Mouse (Mus musculus) heart, embryonic 14.5 days (tissue): Measurements from ENCODE around the gene Mill2. TPM values are rescaled to one million over a fixed set of nuclear protein-coding genes. Genes with fewer than 3 reads are reported as not detected.
A peak's percentile ranks its signal among the peaks of the same experiment; 100 is the strongest.
"Not testable (repeated sequence)": the region's sequence is repeated elsewhere in the genome, so short reads cannot be mapped to it uniquely, and the experiment has no call there.

Experiments used
- ATAC-seq: fragments of 200-750 bp; cut with Nextera tagmentation; 2 replicates; pipeline ENCODE4 v1.8.0; 2017; ENCODE audit warnings: low read depth, moderate TSS enrichment; ENCODE audit not compliant: insufficient number of reproducible peaks, insufficient read depth, low FRiP score
- H3K27ac ChIP-seq, 2 experiments: fragments of 200-500 bp in 1 of 2; fragments of 300-500 bp in 1 of 2; sonication (generic) in 1 of 2; replicated peaks in 1 of 2; 2 replicates each; pipeline ENCODE4 v1.5.1; 2012 to 2014; ENCODE audit warnings: low read depth in 2 of 2, low read length in 2 of 2, control low read depth in 1 of 2, mild to moderate bottlenecking in 1 of 2, mixed read lengths in 1 of 2; ENCODE audit not compliant: control insufficient read depth in 1 of 2, insufficient read depth in 1 of 2
- H3K27me3 ChIP-seq: fragments of 300-500 bp; sonication (generic); 2 replicates; pipeline ENCODE4 v1.6.1; 2014; ENCODE audit warnings: mild to moderate bottlenecking, low read length, control low read depth; ENCODE audit not compliant: control insufficient read depth, insufficient read depth
- H3K36me3 ChIP-seq: fragments of 300-500 bp; sonication (generic); 2 replicates; pipeline ENCODE4 v1.6.1; 2014; ENCODE audit warnings: mild to moderate bottlenecking, control low read depth, low read length, mixed read lengths; ENCODE audit not compliant: control insufficient read depth, insufficient read depth
- H3K4me1 ChIP-seq, 2 experiments: fragments of 200-500 bp in 1 of 2; fragments of 300-500 bp in 1 of 2; sonication (generic) in 1 of 2; 2 replicates each; pipeline ENCODE4 v1.6.1; 2012 to 2014; ENCODE audit warnings: low read length in 2 of 2, control low read depth in 1 of 2, mixed read lengths in 1 of 2; ENCODE audit not compliant: control insufficient read depth in 2 of 2, insufficient read depth in 2 of 2
- H3K4me2 ChIP-seq: fragments of 300-500 bp; sonication (generic); 2 replicates; pipeline ENCODE4 v1.6.1; 2014; ENCODE audit warnings: mild to moderate bottlenecking, low read length
- H3K4me3 ChIP-seq, 2 experiments: fragments of 200-500 bp in 1 of 2; fragments of 300-500 bp in 1 of 2; sonication (generic) in 1 of 2; 2 replicates each; pipeline ENCODE4 v1.5.1; 2012 to 2014; ENCODE audit warnings: low read length in 2 of 2, mild to moderate bottlenecking in 2 of 2, control low read depth in 1 of 2, low read depth in 1 of 2, moderate library complexity in 1 of 2; ENCODE audit not compliant: control insufficient read depth in 1 of 2, insufficient read depth in 1 of 2
- H3K9ac ChIP-seq: fragments of 300-500 bp; sonication (generic); 2 replicates; pipeline ENCODE4 v1.6.1; 2014; ENCODE audit warnings: mild to moderate bottlenecking, low read length
- H3K9me3 ChIP-seq: fragments of 300-500 bp; sonication (generic); 2 replicates; pipeline ENCODE4 v1.6.1; 2016; ENCODE audit warnings: low read length, control low read depth; ENCODE audit not compliant: control insufficient read depth
- WGBS: fragments of 180-500 bp; shearing (Covaris S2); extraction: QIAGEN DNeasy Blood & Tissue Kit; methylation state at CpG from one replicate; pipeline ENCODE4 v1.1.7; 2014; 5-methylcytosine and 5-hydroxymethylcytosine counted together
- polyA plus RNA-seq: library from polyadenylated mRNA; unstranded; fragments of >200 nt; fragmentation: Nextera tagmentation; extraction: Ambion mirVana; gene quantifications from 2 replicates; pipeline ENCODE4 v1.2.1, GENCODE M21; 2014

The Mill2 gene
- polyA plus RNA-seq, 1 experiment from 2014 or later = 0.16 TPM

- H3K9ac ChIP-seq = no peak overlapping the region
- 85% methylated on average over 1 of the region's 1 CpGs for WGBS
- ATAC-seq = no peak
These were observed 8.6 kb downstream of the Mill2 start for GRCm38 (mm10) chr7:18848395-18848794.

DNA sequence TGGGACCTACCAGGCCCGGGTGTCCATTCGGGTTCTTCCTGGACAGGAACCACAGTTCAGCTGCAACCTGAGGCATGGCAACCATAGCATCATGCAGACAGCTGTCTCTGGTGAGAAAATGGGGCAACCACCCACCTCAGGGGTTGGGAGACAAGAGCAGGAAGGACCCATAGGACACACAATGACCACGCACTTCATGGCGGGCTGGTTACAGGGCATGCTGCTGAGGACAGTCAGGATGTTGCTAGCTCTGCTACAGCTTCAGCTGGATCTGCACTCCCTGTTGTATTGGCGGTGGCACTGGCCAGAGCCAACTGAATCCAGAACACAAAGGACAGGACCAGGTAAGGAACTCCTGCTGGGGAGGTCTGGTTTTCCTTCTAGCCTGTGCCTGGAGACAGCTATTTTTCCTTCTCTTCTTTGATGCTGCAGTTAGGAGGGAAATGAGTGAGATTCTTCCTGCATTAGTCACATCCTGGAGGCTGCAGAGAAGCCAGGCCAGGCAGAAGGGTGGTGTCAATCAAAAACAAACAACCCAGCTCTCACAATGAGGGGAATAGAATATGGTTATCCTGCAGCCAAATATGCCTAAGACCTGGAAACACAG, 18.6 kb downstream of the Mill2 start:
- Histone ChIP-seq H3K4me1 (peaks cover 5% of the 10 kb centered on the region in 2 experiments; a peak in 3 of 4 replicates), H3K4me2 (no peak overlapping the region), H3K36me3 (no peaks in the 10 kb centered on the region), H3K4me3 (no peak overlapping the region), H3K9me3 (no peaks in the 10 kb centered on the region), H3K27ac (peak overlapping the region; percentile 9 to 69), H3K27me3 (no peaks in the 10 kb centered on the region), H3K9ac (no peak overlapping the region)
- peak; percentile 68; the same call in 1 of the 2 replicates for ATAC-seq
- 59% methylated on average over 5 of the region's 5 CpGs for WGBS

More at GRCm38 (mm10) chr7:18848395-18848794, 8.6 kb downstream of the Mill2 start:
- Histone ChIP-seq H3K4me2 (no peak overlapping the region), H3K27me3 (no peaks in the 10 kb centered on the region), H3K27ac (no peak overlapping the region), H3K4me3 (no peak overlapping the region), H3K9me3 (no peaks in the 10 kb centered on the region), H3K4me1 (no peaks in the 10 kb centered on the region), H3K36me3 (no peaks in the 10 kb centered on the region)

DNA sequence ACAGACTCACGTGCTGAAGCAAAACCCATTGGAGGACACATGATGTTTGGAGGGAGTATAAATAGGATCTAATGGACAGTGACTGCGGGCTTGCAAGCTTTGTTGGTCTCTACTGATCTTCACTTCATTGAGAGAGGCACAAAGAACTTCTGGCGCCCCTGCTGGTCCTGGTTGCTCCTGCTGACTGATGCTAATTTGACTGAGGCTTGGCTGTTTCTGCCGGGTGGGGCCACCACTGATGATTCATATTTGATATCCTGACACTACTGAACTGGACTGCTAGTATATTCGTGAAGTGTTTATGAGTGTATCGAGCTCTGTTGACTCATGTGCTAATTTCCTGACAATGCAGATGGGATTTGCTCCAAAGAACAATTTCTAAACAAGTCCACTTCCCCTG, 23.0 kb downstream of the Mill2 start:
- ATAC-seq = no peak
- no peaks in the 10 kb centered on the region for H3K9me3 ChIP-seq

GRCm38 (mm10) chr7:18868491-18868890, 28.7 kb downstream of the Mill2 start:
- Histone ChIP-seq H3K36me3 (no peaks in the 10 kb centered on the region), H3K4me3 (no peak overlapping the region), H3K4me1 (no peaks in the 10 kb centered on the region), H3K9me3 (0 out of 2 replicates have a peak, but pooled peaks cover 3% of the 10 kb centered on the region), H3K4me2 (no peak overlapping the region), H3K27me3 (0 out of 2 replicates have a peak, but pooled peaks cover 5% of the 10 kb centered on the region), H3K27ac (no peak overlapping the region), H3K9ac (no peak overlapping the region)
- 83% methylated on average over 2 of the region's 2 CpGs for WGBS
- no peak for ATAC-seq

More for the DNA sequence above, 23.0 kb downstream of the Mill2 start:
- WGBS = 76% methylated on average over 6 of the region's 6 CpGs
- Histone ChIP-seq H3K9ac (no peak overlapping the region), H3K4me1 (peaks cover 5% of the 10 kb centered on the region in 2 experiments; a peak in 3 of 4 replicates), H3K27ac (no peak overlapping the region), H3K4me3 (no peak overlapping the region), H3K36me3 (no peaks in the 10 kb centered on the region), H3K4me2 (no peak overlapping the region), H3K27me3 (no peaks in the 10 kb centered on the region)

DNA sequence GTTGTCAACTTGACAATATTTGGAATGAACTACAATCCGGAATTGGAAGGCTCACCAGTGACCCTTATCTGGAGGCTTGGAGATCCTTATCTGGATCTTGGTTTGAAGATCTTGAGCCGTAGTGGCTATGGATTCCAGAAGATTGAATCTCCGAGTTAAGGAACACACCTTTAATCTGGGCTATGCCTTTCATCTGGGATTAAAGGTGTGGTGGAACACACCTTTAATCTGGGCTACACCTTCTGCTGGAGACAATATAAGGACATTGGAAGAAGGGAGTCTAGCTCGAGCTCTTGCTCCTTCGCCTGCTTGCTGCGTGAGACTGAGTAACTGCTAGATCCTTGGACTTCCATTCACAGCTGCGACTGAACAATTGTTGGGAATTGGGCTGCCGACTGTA, 31.3 kb downstream of the Mill2 start, which contains the start of gene Pglyrp1:
Gene Pglyrp1, plus strand, starts transcription at position 301 of the 400 bp plus-strand sequence.
- not testable (repeated sequence) for H3K4me3 ChIP-seq, H3K36me3 ChIP-seq, H3K4me2 ChIP-seq, H3K4me1 ChIP-seq, H3K27me3 ChIP-seq, H3K9me3 ChIP-seq, ATAC-seq, H3K27ac ChIP-seq, H3K9ac ChIP-seq
- whole genome bisulfite sequencing = no CpG with 5 or more reads among the region's 8 CpGs

GRCm38 (mm10) chr7:18872014-18872802, 32.4 kb downstream of the Mill2 start:
- Histone ChIP-seq H3K36me3 (no peaks in the 10 kb centered on the region), H3K27me3 (0 out of 2 replicates have a peak, but pooled peaks cover 5% of the 10 kb centered on the region), H3K4me2 (peak overlapping the region; percentile 70), H3K4me3 (peak overlapping the region; percentile 25 to 36), H3K27ac (no peak overlapping the region), H3K4me1 (no peaks in the 10 kb centered on the region), H3K9ac (no peak overlapping the region), H3K9me3 (0 out of 2 replicates have a peak, but pooled peaks cover 3% of the 10 kb centered on the region)
- no peak for ATAC-seq
- WGBS = 28% methylated on average over 14 of the region's 14 CpGs

GRCm38 (mm10) chr7:18872816-18873215, 33.0 kb downstream of the Mill2 start:
- peak overlapping the region; percentile 34 to 36 for H3K4me3 ChIP-seq
- no peak overlapping the region for H3K27ac ChIP-seq
- H3K9me3 ChIP-seq = 0 out of 2 replicates have a peak, but pooled peaks cover 3% of the 10 kb centered on the region
- 0 out of 2 replicates have a peak, but pooled peaks cover 5% of the 10 kb centered on the region for H3K27me3 ChIP-seq
- no peak for ATAC-seq
- H3K4me2 ChIP-seq = peak overlapping the region; percentile 70
- 6% methylated on average over 7 of the region's 7 CpGs for WGBS
- peak overlapping the region; percentile 59; the same call in 1 of the 2 replicates for H3K9ac ChIP-seq
- H3K36me3 ChIP-seq = no peaks in the 10 kb centered on the region
- H3K4me1 ChIP-seq = no peaks in the 10 kb centered on the region
